Mouse (Mus musculus) MEL (cell line): ENCODE data around the gene Garnl3.

Experiments
- CTCF ChIP-seq, 3 experiments: IDR thresholded peaks in 2 of 3; conservative IDR thresholded peaks in 1 of 3; 2 replicates each; pipeline ENCODE4 v1.5.1; 2011 to 2012; ENCODE audit warnings: low read length in 3 of 3, low read depth in 2 of 3, mild to moderate bottlenecking in 2 of 3, improper control_type of control experiment in 1 of 3, inconsistent platforms in 1 of 3, mixed read lengths in 1 of 3, moderate library complexity in 1 of 3; ENCODE audit not compliant: control insufficient read depth in 1 of 3, insufficient read depth in 1 of 3, poor library complexity in 1 of 3, severe bottlenecking in 1 of 3
- E2F4 ChIP-seq: IDR thresholded peaks from 2 replicates; pipeline ENCODE4 v1.6.1; 2011; ENCODE audit warnings: low read depth, low read length, improper control_type of control experiment, borderline replicate concordance
- EP300 ChIP-seq, 2 experiments: IDR thresholded peaks; 2 replicates each; pipeline ENCODE4 v1.6.1; 2011; ENCODE audit warnings: improper control_type of control experiment in 2 of 2, low read length in 2 of 2, low read depth in 1 of 2, mild to moderate bottlenecking in 1 of 2
- GABPA ChIP-seq: IDR thresholded peaks from 2 replicates; pipeline ENCODE4 v1.6.1; 2012; ENCODE audit warnings: low read depth, mild to moderate bottlenecking, inconsistent platforms, low read length, improper control_type of control experiment, moderate library complexity
- POLR2A ChIP-seq, 2 experiments: IDR thresholded peaks; 2 replicates each; pipeline ENCODE4 v1.6.1; 2011 to 2012; ENCODE audit warnings: low read length in 2 of 2, mild to moderate bottlenecking in 2 of 2, control low read depth in 1 of 2, improper control_type of control experiment in 1 of 2, low read depth in 1 of 2, moderate library complexity in 1 of 2; ENCODE audit not compliant: control insufficient read depth in 1 of 2, insufficient read depth in 1 of 2, poor library complexity in 1 of 2
- UBTF ChIP-seq: IDR thresholded peaks from 2 replicates; pipeline ENCODE4 v1.6.1; 2012; ENCODE audit warnings: low read depth, mild to moderate bottlenecking, inconsistent platforms, low read length, improper control_type of control experiment, moderate library complexity, borderline replicate concordance; ENCODE audit not compliant: insufficient read depth

- TF ChIP-seq POLR2A (IDR thresholded peaks at IDR 0.05; ENCODE audit: control insufficient read depth in 1 of 2, insufficient read depth in 1 of 2, low read depth in 1 of 2, low read length in 2 of 2, poor library complexity in 1 of 2) = no peak
- no peak for TF ChIP-seq EP300 (IDR thresholded peaks at IDR 0.05; ENCODE audit: low read depth in 1 of 2, low read length in 2 of 2)
- TF ChIP-seq CTCF (IDR thresholded peaks at IDR 0.05 in 2 of 3, conservative IDR thresholded peaks at IDR 0.05 in 1 of 3; ENCODE audit: control insufficient read depth in 1 of 3, insufficient read depth in 1 of 3, low read depth in 2 of 3, low read length in 3 of 3, poor library complexity in 1 of 3, severe bottlenecking in 1 of 3) = no peak
- no peak for TF ChIP-seq GABPA
- TF ChIP-seq E2F4 = no peak
- no peak for TF ChIP-seq UBTF
These were observed 5.8 kb upstream of the Garnl3 start for GRCm38 (mm10) chr2:33137244-33137643.
